Mouse (Mus musculus): Measurements from ENCODE around the gene Gm20388.

GRCm38 (mm10) chr8:123671454-123671853 is 3760.8 kb downstream of the Gm20388 start:
- TF ChIP-seq POLR2A (IDR thresholded peaks at IDR 0.05; ENCODE audit: insufficient read depth, low read length) (no peak), EP300 (IDR thresholded peaks at IDR 0.05; ENCODE audit: insufficient read depth, low read depth, low read length) (no peak), CTCF (IDR thresholded peaks at IDR 0.05; ENCODE audit: low read depth, low read length) (no peak)

Data from ES-Bruce4 (cell line).